Mouse (Mus musculus): ENCODE measurements at regions not wholly inside any gene's neighbourhood (a gene's known extent, or its start where the extent isn't known, plus 50 kb on each side); places are given as distances from the start of the nearest gene placed in this dataset.
A peak's percentile ranks its signal among the peaks of the same experiment; 100 is the strongest.

DNA sequence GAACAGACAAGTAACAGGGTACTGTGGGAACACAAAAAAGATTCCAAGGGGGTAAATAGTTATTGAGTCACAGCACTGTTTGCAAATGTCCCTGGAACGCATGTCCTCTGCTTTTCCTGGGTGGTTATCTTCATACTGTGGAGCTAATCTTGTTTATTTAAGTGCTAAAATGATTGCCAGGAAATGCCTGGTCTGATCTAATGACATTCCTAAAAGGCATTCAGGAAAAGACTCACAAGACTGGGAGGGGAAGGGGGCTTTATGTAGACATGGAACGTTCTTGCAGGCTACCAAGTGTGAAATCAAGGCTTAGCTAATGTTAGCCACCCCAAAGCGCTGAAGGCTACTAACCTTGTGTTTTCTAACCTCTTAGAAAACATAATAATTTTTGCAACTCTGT is 287.0 kb upstream of the Ccdc54 start:
- TF ChIP-seq CTCF (IDR thresholded peaks at IDR 0.05) (no peak), EP300 (IDR thresholded peaks at IDR 0.05) (peak; percentile 31; the same call in 1 of the 2 replicates)
